Mouse (Mus musculus) urinary bladder, postnatal 25 days (tissue): ENCODE measurements around the gene Gm10337.

ENCODE experiments used
- DNase-seq: peaks from one replicate; pipeline ENCODE4 v3.0.0; 2022; ENCODE audit warnings: low spot score

Gene Gm10337

GRCm38 (mm10) chr15:102517631-102517975 lies 14.1 kb downstream of the Gm10337 start:
- DNase-seq = no peak

GRCm38 (mm10) chr15:102517976-102518858 lies 14.7 kb downstream of the Gm10337 start, which contains the start of gene Tarbp2:
Tarbp2 (plus strand) TSS chr15:102518192.
- peak; percentile 94 for DNase-seq

- DNase-seq = no peak
Measured at GRCm38 (mm10) chr15:102518859-102519201, 15.3 kb downstream of the Gm10337 start.

- DNase-seq = no peak
Measured at GRCm38 (mm10) chr15:102519211-102520141, 16.0 kb downstream of the Gm10337 start.

GRCm38 (mm10) chr15:102520416-102520815 lies 16.9 kb downstream of the Gm10337 start:
- DNase-seq = no peak

GRCm38 (mm10) chr15:102521480-102521879 lies 18.0 kb downstream of the Gm10337 start:
- DNase-seq = no peak

- DNase-seq = peak; percentile 71
Measured at GRCm38 (mm10) chr15:102524892-102525485, 21.5 kb downstream of the Gm10337 start, which contains the start of gene Npff. Npff (minus strand) TSS chr15:102524942.

- DNase-seq = no peak
Measured at GRCm38 (mm10) chr15:102526111-102527002, 22.8 kb downstream of the Gm10337 start.

- DNase-seq = no peak
Measured at GRCm38 (mm10) chr15:102527936-102528335, 24.4 kb downstream of the Gm10337 start.

GRCm38 (mm10) chr15:102528396-102528795 lies 24.9 kb downstream of the Gm10337 start:
- no peak for DNase-seq

- DNase-seq = no peak
Measured at GRCm38 (mm10) chr15:102530566-102530965, 27.0 kb downstream of the Gm10337 start.

GRCm38 (mm10) chr15:102531586-102531985 lies 28.1 kb downstream of the Gm10337 start:
- no peak for DNase-seq

- no peak for DNase-seq
Measured at GRCm38 (mm10) chr15:102532106-102532900, 28.8 kb downstream of the Gm10337 start.

- DNase-seq = no peak
Measured at GRCm38 (mm10) chr15:102533926-102534325, 30.4 kb downstream of the Gm10337 start.

GRCm38 (mm10) chr15:102544801-102545200 lies 41.3 kb downstream of the Gm10337 start:
- no peak for DNase-seq

- DNase-seq = no peak
Measured at GRCm38 (mm10) chr15:102546246-102546645, 42.7 kb downstream of the Gm10337 start.

GRCm38 (mm10) chr15:102546677-102547427 lies 43.3 kb downstream of the Gm10337 start:
- no peak for DNase-seq

- no peak for DNase-seq
Measured at GRCm38 (mm10) chr15:102547478-102547877, 44.0 kb downstream of the Gm10337 start.

GRCm38 (mm10) chr15:102552599-102552998 lies 49.1 kb downstream of the Gm10337 start:
- no peak for DNase-seq
